Mouse (Mus musculus) midbrain, embryonic 10.5 days (tissue): ENCODE results near the gene Numa1. TPM values are rescaled to one million over a fixed set of nuclear protein-coding genes. Genes with fewer than 3 reads are reported as not detected.
"Not testable (repeated sequence)": the region's sequence is repeated elsewhere in the genome, so short reads cannot be mapped to it uniquely, and the experiment has no call there.

ENCODE experiments used
- DNase-seq: peaks from one replicate; pipeline ENCODE4 v3.0.0-alpha.2; 2017; ENCODE audit warnings: low spot score
- H3K27ac ChIP-seq: fragments of 300-500 bp; sonication (generic); replicated peaks from 2 replicates; pipeline ENCODE4 v1.5.1; 2016; ENCODE audit warnings: mild to moderate bottlenecking
- H3K27me3 ChIP-seq: fragments of 300-500 bp; sonication (generic); 2 replicates; pipeline ENCODE4 v1.6.1; 2016; ENCODE audit warnings: low read depth, mild to moderate bottlenecking; ENCODE audit not compliant: poor library complexity, severe bottlenecking
- H3K36me3 ChIP-seq: fragments of 300-500 bp; sonication (generic); 2 replicates; pipeline ENCODE4 v1.6.1; 2016; ENCODE audit warnings: mild to moderate bottlenecking, moderate library complexity
- H3K4me1 ChIP-seq: fragments of 300-500 bp; sonication (generic); 2 replicates; pipeline ENCODE4 v1.6.1; 2016
- H3K4me3 ChIP-seq: fragments of 300-500 bp; sonication (generic); 2 replicates; pipeline ENCODE4 v1.5.1; 2016; ENCODE audit warnings: mild to moderate bottlenecking, moderate library complexity
- H3K9me3 ChIP-seq: fragments of 300-500 bp; sonication (generic); replicated peaks from 2 replicates; pipeline ENCODE4 v1.6.1; 2016; ENCODE audit warnings: mild to moderate bottlenecking
- WGBS: fragments of 180-500 bp; shearing (Covaris S2); methylation state at CpG from one replicate; pipeline ENCODE4 v1.1.7; 2016; 5-methylcytosine and 5-hydroxymethylcytosine counted together
- polyA plus RNA-seq: library from polyadenylated mRNA; unstranded; fragments of >200 nt; fragmentation: Nextera tagmentation; extraction: Ambion mirVana; gene quantifications from 2 replicates; pipeline ENCODE4 v1.2.1, GENCODE M21; 2016

The Numa1 gene
- polyA plus RNA-seq, 1 experiment from 2014 or later, result 76.9 TPM

- 84% methylated on average over 4 of the region's 4 CpGs for WGBS
- no peaks in the 10 kb centered on the region for H3K27me3 ChIP-seq
- peaks cover 26% of the 10 kb centered on the region for H3K4me1 ChIP-seq
- H3K27ac ChIP-seq, result no peak overlapping the region
- no peak overlapping the region for H3K4me3 ChIP-seq
- DNase-seq, result no peak
- peaks cover 45% of the 10 kb centered on the region for H3K36me3 ChIP-seq
- H3K9me3 ChIP-seq, result no peaks in the 10 kb centered on the region
These were observed 25.5 kb upstream of the Numa1 start for GRCm38 (mm10) chr7:101908367-101908766.

GRCm38 (mm10) chr7:101910138-101910537, 23.8 kb upstream of the Numa1 start:
- 79% methylated on average over 4 of the region's 4 CpGs for WGBS
- H3K36me3 ChIP-seq, result peaks cover 63% of the 10 kb centered on the region
- H3K27me3 ChIP-seq, result no peaks in the 10 kb centered on the region
- DNase-seq, result no peak
- H3K9me3 ChIP-seq, result no peaks in the 10 kb centered on the region
- H3K4me1 ChIP-seq, result peaks cover 21% of the 10 kb centered on the region
- H3K27ac ChIP-seq, result no peak overlapping the region
- H3K4me3 ChIP-seq, result no peak overlapping the region

DNA sequence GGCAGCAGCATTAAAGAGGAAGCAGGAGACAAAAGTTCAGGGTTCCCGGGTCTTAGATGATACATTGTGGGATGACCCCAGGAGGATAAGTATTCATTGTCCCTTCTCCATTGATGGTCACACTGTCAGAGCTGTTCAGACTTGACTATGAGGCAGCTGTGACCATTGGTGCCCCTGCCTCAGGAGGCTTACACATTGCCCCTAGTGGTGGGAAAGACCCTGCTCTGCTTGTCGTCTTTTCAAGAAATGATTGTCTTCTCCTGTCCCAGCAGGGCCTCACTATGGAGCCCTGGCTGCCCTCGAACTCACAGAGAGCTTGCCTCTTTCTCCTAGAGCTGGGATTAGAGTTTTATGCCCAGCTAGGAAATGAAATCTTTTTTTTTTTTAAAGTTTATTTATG, 21.9 kb upstream of the Numa1 start:
- Histone ChIP-seq H3K4me3 (no peak overlapping the region), H3K4me1 (peaks cover 9% of the 10 kb centered on the region), H3K9me3 (no peaks in the 10 kb centered on the region), H3K36me3 (peaks cover 65% of the 10 kb centered on the region), H3K27me3 (no peaks in the 10 kb centered on the region), H3K27ac (no peak overlapping the region)
- WGBS, result 65% methylated on average over 3 of the region's 3 CpGs
- no peak for DNase-seq

DNA sequence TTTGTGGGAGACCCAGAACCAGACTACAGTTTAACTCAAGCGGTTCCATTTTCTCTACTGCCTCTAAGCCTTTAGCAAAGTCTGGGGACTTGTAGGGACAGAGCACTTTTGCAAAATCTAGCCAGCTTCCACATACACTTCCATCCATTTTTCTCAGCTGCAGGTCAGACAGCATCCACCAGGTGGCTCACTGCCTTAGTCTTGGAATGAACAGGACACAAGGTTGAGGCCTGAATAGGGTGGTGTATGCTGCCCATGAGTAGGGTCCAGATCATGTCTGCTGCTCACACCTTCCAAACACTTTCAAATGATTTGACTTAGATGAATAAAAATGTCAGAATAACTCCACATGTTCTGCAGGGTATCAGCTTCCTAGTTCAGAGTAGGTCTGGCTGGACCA, 15.8 kb upstream of the Numa1 start:
- DNase-seq, result peak; percentile 65
- no peaks in the 10 kb centered on the region for H3K9me3 ChIP-seq
- H3K4me3 ChIP-seq, result no peak overlapping the region
- H3K27ac ChIP-seq, result no peak overlapping the region
- peaks cover 23% of the 10 kb centered on the region for H3K36me3 ChIP-seq
- H3K27me3 ChIP-seq, result no peaks in the 10 kb centered on the region
- WGBS, result 6% methylated on average over 1 of the region's 1 CpGs
- H3K4me1 ChIP-seq, result no peaks in the 10 kb centered on the region

DNA sequence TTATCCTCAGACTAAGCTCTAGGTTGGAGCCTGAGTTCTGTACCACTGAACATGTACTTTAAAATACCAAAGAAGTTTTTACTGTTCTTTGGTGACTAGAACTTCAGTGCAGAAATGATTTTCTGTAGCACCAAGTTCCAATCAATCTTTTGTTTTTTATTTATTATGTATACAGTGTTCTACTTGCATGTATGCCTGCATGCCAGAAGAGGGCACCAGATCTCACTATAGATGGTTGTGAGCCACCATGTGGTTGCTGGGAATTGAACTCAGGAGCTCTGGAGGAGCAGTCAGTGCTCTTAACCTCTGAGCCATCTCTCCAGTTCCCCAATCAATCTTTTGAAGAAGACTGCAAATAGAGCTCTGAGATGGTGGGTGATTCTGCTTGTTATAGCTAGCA, 8.0 kb upstream of the Numa1 start:
- H3K9me3 ChIP-seq, H3K4me1 ChIP-seq, H3K36me3 ChIP-seq, H3K27ac ChIP-seq, H3K27me3 ChIP-seq, H3K4me3 ChIP-seq, DNase-seq: not testable (repeated sequence)

DNA sequence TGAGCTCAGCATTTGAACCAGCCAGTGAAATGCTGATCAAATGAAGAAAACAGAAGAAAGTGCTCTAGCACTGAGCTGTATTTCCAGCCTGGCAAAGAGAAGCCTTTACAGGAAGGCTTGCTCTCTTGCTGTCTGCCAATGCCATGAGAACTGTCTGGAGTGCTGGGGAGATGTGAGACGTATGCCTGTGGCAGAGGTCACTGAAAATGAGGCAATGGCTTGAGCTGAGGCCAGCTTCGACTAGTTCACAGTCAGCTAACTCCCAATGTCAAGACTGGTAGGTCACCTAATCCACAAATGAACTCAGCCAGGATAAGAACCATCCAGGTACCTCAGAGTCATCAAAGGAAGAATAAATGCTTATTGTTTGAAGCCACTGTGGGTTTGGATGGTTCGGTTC, 5.8 kb upstream of the Numa1 start:
- H3K27ac ChIP-seq, result no peak overlapping the region
- no peaks in the 10 kb centered on the region for H3K27me3 ChIP-seq
- peaks cover 7% of the 10 kb centered on the region for H3K4me1 ChIP-seq
- no peak for DNase-seq
- H3K4me3 ChIP-seq, result no peak overlapping the region
- peaks cover 4% of the 10 kb centered on the region; the same call in 1 of the 2 replicates for H3K9me3 ChIP-seq
- no peaks in the 10 kb centered on the region for H3K36me3 ChIP-seq
- WGBS, result 89% methylated on average over 3 of the region's 3 CpGs

GRCm38 (mm10) chr7:101932551-101932950, 1.4 kb upstream of the Numa1 start:
- Histone ChIP-seq H3K36me3 (peaks cover 9% of the 10 kb centered on the region; the same call in 1 of the 2 replicates), H3K9me3 (no peaks in the 10 kb centered on the region), H3K27ac (no peak overlapping the region), H3K4me1 (peaks cover 31% of the 10 kb centered on the region), H3K27me3 (no peaks in the 10 kb centered on the region), H3K4me3 (peak overlapping the region; percentile 92)
- no peak for DNase-seq
- 93% methylated on average over 1 of the region's 1 CpGs for WGBS

- peaks cover 10% of the 10 kb centered on the region for H3K36me3 ChIP-seq
- peak overlapping the region; percentile 92 for H3K4me3 ChIP-seq
- no peak for DNase-seq
- 11% methylated on average over 15 of the region's 15 CpGs for WGBS
- H3K27ac ChIP-seq, result peak overlapping the region; percentile 94
- H3K9me3 ChIP-seq, result no peaks in the 10 kb centered on the region
- no peaks in the 10 kb centered on the region for H3K27me3 ChIP-seq
- peaks cover 31% of the 10 kb centered on the region for H3K4me1 ChIP-seq
These were observed 611 bp upstream of the Numa1 start for GRCm38 (mm10) chr7:101933300-101933699.

GRCm38 (mm10) chr7:101935957-101936356, 2.0 kb downstream of the Numa1 start:
- peaks cover 31% of the 10 kb centered on the region for H3K4me1 ChIP-seq
- peaks cover 24% of the 10 kb centered on the region for H3K36me3 ChIP-seq
- no peaks in the 10 kb centered on the region for H3K27me3 ChIP-seq
- no peak overlapping the region for H3K4me3 ChIP-seq
- 93% methylated on average over 4 of the region's 4 CpGs for WGBS
- no peak for DNase-seq
- no peak overlapping the region for H3K27ac ChIP-seq
- H3K9me3 ChIP-seq, result no peaks in the 10 kb centered on the region

GRCm38 (mm10) chr7:101936996-101937395, 3.1 kb downstream of the Numa1 start:
- Histone ChIP-seq H3K9me3 (no peaks in the 10 kb centered on the region), H3K4me1 (peaks cover 31% of the 10 kb centered on the region), H3K27ac (no peak overlapping the region), H3K4me3 (no peak overlapping the region), H3K27me3 (no peaks in the 10 kb centered on the region), H3K36me3 (peaks cover 24% of the 10 kb centered on the region)
- WGBS, result 93% methylated on average over 4 of the region's 4 CpGs
- DNase-seq, result no peak

DNA sequence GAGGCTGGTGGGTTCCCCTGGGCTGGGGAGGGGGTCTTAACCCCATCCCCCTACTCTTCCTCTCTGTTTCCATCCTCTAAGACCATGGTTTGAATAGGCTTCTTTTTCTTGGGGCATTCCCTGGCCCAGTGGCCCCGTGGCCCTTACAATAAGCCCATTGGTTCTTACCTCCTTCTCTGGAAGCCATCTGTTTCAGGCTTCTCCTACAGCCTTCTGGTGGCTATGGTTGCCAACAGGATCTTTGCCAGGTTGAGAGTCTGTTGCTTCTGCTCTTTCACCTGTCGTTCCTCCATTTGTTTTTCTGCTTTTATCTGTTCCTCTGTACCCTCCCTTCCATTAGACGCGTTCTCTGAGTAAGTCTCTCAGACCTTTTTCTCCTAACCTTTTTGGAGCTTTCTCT, 3.7 kb downstream of the Numa1 start:
- Histone ChIP-seq H3K27ac (no peak overlapping the region), H3K9me3 (no peaks in the 10 kb centered on the region), H3K36me3 (peaks cover 24% of the 10 kb centered on the region), H3K4me3 (no peak overlapping the region), H3K4me1 (peaks cover 29% of the 10 kb centered on the region), H3K27me3 (no peaks in the 10 kb centered on the region)
- DNase-seq, result no peak
- 96% methylated on average over 4 of the region's 4 CpGs for whole genome bisulfite sequencing

DNA sequence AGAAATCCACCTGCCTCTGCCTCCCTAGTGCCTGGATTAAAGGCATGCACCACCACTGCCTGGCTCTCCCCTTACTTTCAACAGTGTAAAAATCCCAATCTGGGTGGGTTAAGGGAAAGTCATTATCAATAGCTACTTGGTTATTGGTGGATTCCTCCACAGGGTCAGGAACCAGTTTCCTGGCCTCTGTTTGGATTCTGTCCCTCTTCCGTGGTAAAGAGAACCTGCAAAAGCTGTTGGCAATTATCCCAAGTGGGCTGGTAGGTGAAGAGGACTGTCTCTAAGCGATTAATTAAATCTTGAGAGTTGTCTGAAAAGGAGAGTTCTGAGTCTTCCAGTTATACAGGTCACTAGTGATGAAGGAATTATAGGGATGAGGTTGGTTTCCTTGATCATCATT, 4.4 kb downstream of the Numa1 start:
- 91% methylated on average over 2 of the region's 2 CpGs for WGBS
- Histone ChIP-seq H3K4me1 (peaks cover 22% of the 10 kb centered on the region), H3K9me3 (no peaks in the 10 kb centered on the region), H3K27ac (no peak overlapping the region), H3K27me3 (no peaks in the 10 kb centered on the region), H3K36me3 (peaks cover 24% of the 10 kb centered on the region), H3K4me3 (no peak overlapping the region)
- DNase-seq, result no peak

GRCm38 (mm10) chr7:101939758-101940157, 5.8 kb downstream of the Numa1 start:
- Histone ChIP-seq H3K27me3 (no peaks in the 10 kb centered on the region), H3K36me3 (peaks cover 24% of the 10 kb centered on the region), H3K9me3 (no peaks in the 10 kb centered on the region), H3K27ac (no peak overlapping the region), H3K4me1 (peaks cover 15% of the 10 kb centered on the region), H3K4me3 (no peak overlapping the region)
- DNase-seq, result no peak
- WGBS, result 96% methylated on average over 4 of the region's 4 CpGs

- not testable (repeated sequence) for H3K9me3 ChIP-seq, H3K4me1 ChIP-seq, H3K4me3 ChIP-seq, H3K27ac ChIP-seq, DNase-seq, H3K27me3 ChIP-seq
- peaks cover 15% of the 10 kb centered on the region for H3K36me3 ChIP-seq
- WGBS, result 90% methylated on average over 5 of the region's 5 CpGs
These were observed 15.1 kb downstream of the Numa1 start for GRCm38 (mm10) chr7:101949008-101949407.
